In the genomic region with DNA sequence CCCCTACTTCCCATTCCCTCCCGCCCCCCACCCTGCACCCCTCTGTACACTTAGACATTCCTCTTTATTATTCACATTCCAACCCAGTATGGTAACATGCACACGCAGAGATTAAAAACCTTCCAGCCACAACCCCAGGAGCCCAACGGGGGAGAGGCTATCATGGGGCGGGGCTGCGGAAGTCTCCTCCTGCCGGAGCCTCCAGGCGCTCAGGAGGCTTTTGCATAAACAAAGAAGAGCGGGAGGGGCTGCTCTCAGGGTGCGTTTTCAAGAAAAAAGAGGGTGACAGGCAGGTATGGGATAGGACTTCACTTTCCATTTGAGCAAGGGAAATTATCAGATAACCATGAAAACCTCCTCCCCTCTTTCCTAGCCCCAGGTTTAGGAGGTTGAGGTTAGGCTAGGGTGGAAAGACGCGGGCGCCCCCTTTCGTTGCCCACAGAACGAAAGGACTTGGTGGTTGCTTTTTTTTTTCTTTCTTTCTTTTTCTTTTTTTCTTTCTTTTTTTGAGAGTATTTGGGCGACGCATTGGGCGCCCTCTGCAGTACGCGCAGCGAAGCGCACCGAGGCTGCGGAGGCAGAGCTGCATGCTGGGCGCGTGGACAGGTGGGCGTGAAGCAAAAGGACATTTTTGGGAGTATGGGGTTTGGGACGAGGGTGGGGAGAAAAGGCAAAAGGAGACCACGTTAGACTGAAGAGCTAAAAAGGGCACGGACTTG, we compare ENCODE assay signal across 9 mouse cellular contexts. TPM values are rescaled to one million over a fixed set of nuclear protein-coding genes. Genes with fewer than 3 reads are reported as not detected.
DNase-seq lines count a peak whose midpoint lies in the region; ATAC-seq lines count a peak whose summit lies in the region.
"Had no signal": no experiment of that assay in that cellular context is flagged by ENCODE, and none has a peak within 500 bp of the region (broad histone marks: within the 10 kb centered on the region; RNA-seq: fewer than 3 reads in every experiment).

No protein-coding gene starts in this region.

- H3K36me3 ChIP-seq in intestine, embryonic 16.5 days (ENCODE audit: control insufficient read depth, insufficient read depth, low read length) = no peaks in the 10 kb centered on the region
- no peaks in the 10 kb centered on the region for H3K36me3 ChIP-seq in limb, embryonic 13.5 days
- H3K36me3 ChIP-seq in midbrain, embryonic 12.5 days = no peaks in the 10 kb centered on the region

- no peak overlapping the region for H3K27ac ChIP-seq in intestine, embryonic 16.5 days (ENCODE audit: low read length)
- H3K27ac ChIP-seq in limb, embryonic 13.5 days = no peak overlapping the region
- H3K27ac ChIP-seq in midbrain, embryonic 12.5 days (replicated peaks) = no peak overlapping the region

- no peaks in the 10 kb centered on the region for H3K9me3 ChIP-seq in intestine, embryonic 16.5 days (ENCODE audit: control insufficient read depth, low read length)
- no peaks in the 10 kb centered on the region for H3K9me3 ChIP-seq in limb, embryonic 13.5 days
- H3K9me3 ChIP-seq in midbrain, embryonic 12.5 days = no peaks in the 10 kb centered on the region

- 2% methylated on average over 29 of the region's 29 CpGs for WGBS in intestine, embryonic 16.5 days
- WGBS in limb, embryonic 13.5 days = 0% methylated on average over 29 of the region's 29 CpGs
- under 1% methylated on average over 29 of the region's 29 CpGs for WGBS in midbrain, embryonic 12.5 days

- H3K4me1 ChIP-seq in intestine, embryonic 16.5 days (ENCODE audit: control insufficient read depth, insufficient read depth, low read length) = peaks cover 8% of the 10 kb centered on the region
- peaks cover 34% of the 10 kb centered on the region for H3K4me1 ChIP-seq in limb, embryonic 13.5 days
- H3K4me1 ChIP-seq in midbrain, embryonic 12.5 days = peaks cover 16% of the 10 kb centered on the region

- H3K4me2 ChIP-seq in intestine, embryonic 16.5 days (ENCODE audit: low read depth, low read length) = peak overlapping the region; percentile 92
- peak overlapping the region; percentile 65 for H3K4me2 ChIP-seq in limb, embryonic 13.5 days (replicated peaks)
- peak overlapping the region; percentile 54 for H3K4me2 ChIP-seq in midbrain, embryonic 12.5 days (replicated peaks)

- H3K4me3 ChIP-seq in intestine, embryonic 16.5 days (ENCODE audit: low read length) = peak overlapping the region; percentile 50
- H3K4me3 ChIP-seq in limb, embryonic 13.5 days = peak overlapping the region; percentile 38
- peak overlapping the region; percentile 32 for H3K4me3 ChIP-seq in midbrain, embryonic 12.5 days
- H3K4me3 ChIP-seq: myocyte had no signal

- ATAC-seq in frontal cortex, adult (ENCODE audit: low TSS enrichment) = no peak
- ATAC-seq in intestine, embryonic 16.5 days = peak; percentile 84
- ATAC-seq in limb, embryonic 13.5 days (ENCODE audit: low FRiP score, low read depth) = peak; percentile 37
- peak; percentile 69 for ATAC-seq in midbrain, embryonic 12.5 days (ENCODE audit: low FRiP score, low read depth)

- H3K27me3 ChIP-seq in intestine, embryonic 16.5 days (replicated peaks; ENCODE audit: control insufficient read depth, insufficient read depth, low read length) = peaks cover 20% of the 10 kb centered on the region
- peaks cover 82% of the 10 kb centered on the region for H3K27me3 ChIP-seq in limb, embryonic 13.5 days
- H3K27me3 ChIP-seq in midbrain, embryonic 12.5 days = peaks cover 94% of the 10 kb centered on the region

- peak overlapping the region; percentile 54 for H3K9ac ChIP-seq in intestine, embryonic 16.5 days (ENCODE audit: low read depth, low read length)
- peak overlapping the region; percentile 13; the same call in 1 of the 2 replicates for H3K9ac ChIP-seq in limb, embryonic 13.5 days
- no peak overlapping the region for H3K9ac ChIP-seq in midbrain, embryonic 12.5 days (replicated peaks)

- DNase-seq in frontal cortex, postnatal 36 days (ENCODE audit: low spot score in 2 of 2) = peak; percentile 78
- peak; percentile 71 to 72 for DNase-seq in cerebellum, postnatal 36 days
- peak; percentile 97 for DNase-seq in heart, adult 11 months
- peak; percentile 45 to 49 for DNase-seq in spleen, postnatal 36 days (ENCODE audit: low spot score in 2 of 2)

RNA-seq across cellular contexts. Expression of a gene that starts 5.6 kb away (rescaled TPM):
- polyA plus RNA-seq in intestine, embryonic 16.5 days (2015; fragmentation: Nextera tagmentation; extraction: Ambion mirVana) = 1.5 and 3.1 TPM in 2 replicates
- polyA plus RNA-seq in limb, embryonic 13.5 days (2015; fragmentation: Nextera tagmentation; extraction: Ambion mirVana) = 0.57 and 1.1 TPM in 2 replicates
- polyA plus RNA-seq in midbrain, embryonic 12.5 days (2016; fragmentation: Nextera tagmentation; extraction: Ambion mirVana) = 0.56 TPM in 1 of 2 replicates, not detected in the other
- polyA plus RNA-seq: myocyte had no signal

RNA-seq across cellular contexts. Expression of a gene that starts 8.1 kb away (rescaled TPM):
- 2.2 and 2.3 TPM in 2 replicates for polyA plus RNA-seq in intestine, embryonic 16.5 days (2015; fragmentation: Nextera tagmentation; extraction: Ambion mirVana)
- 7.9 and 8.6 TPM in 2 replicates for polyA plus RNA-seq in limb, embryonic 13.5 days (2015; fragmentation: Nextera tagmentation; extraction: Ambion mirVana)
- polyA plus RNA-seq in midbrain, embryonic 12.5 days (2016; fragmentation: Nextera tagmentation; extraction: Ambion mirVana) = 3.0 and 3.4 TPM in 2 replicates

RNA-seq across cellular contexts. Expression of a gene that starts 10.9 kb away (rescaled TPM):
- polyA plus RNA-seq in intestine, embryonic 16.5 days (2015; fragmentation: Nextera tagmentation; extraction: Ambion mirVana) = 16.6 and 20.5 TPM in 2 replicates
- polyA plus RNA-seq in limb, embryonic 13.5 days (2015; fragmentation: Nextera tagmentation; extraction: Ambion mirVana) = 6.7 and 7.8 TPM in 2 replicates
- 6.8 and 7.7 TPM in 2 replicates for polyA plus RNA-seq in midbrain, embryonic 12.5 days (2016; fragmentation: Nextera tagmentation; extraction: Ambion mirVana)

RNA-seq across cellular contexts. Expression of a gene that starts 16.7 kb away (rescaled TPM):
- 49.2 and 49.4 TPM in 2 replicates for polyA plus RNA-seq in intestine, embryonic 16.5 days (2015; fragmentation: Nextera tagmentation; extraction: Ambion mirVana)
- polyA plus RNA-seq in limb, embryonic 13.5 days (2015; fragmentation: Nextera tagmentation; extraction: Ambion mirVana) = 39.3 and 39.5 TPM in 2 replicates
- 29.3 and 30.2 TPM in 2 replicates for polyA plus RNA-seq in midbrain, embryonic 12.5 days (2016; fragmentation: Nextera tagmentation; extraction: Ambion mirVana)

RNA-seq across cellular contexts. Expression of a gene that starts 55.5 kb away (rescaled TPM):
- 8.1 and 10.9 TPM in 2 replicates for polyA plus RNA-seq in intestine, embryonic 16.5 days (2015; fragmentation: Nextera tagmentation; extraction: Ambion mirVana)
- 30.1 and 33.2 TPM in 2 replicates for polyA plus RNA-seq in limb, embryonic 13.5 days (2015; fragmentation: Nextera tagmentation; extraction: Ambion mirVana)
- polyA plus RNA-seq in midbrain, embryonic 12.5 days (2016; fragmentation: Nextera tagmentation; extraction: Ambion mirVana) = 45.7 and 53.3 TPM in 2 replicates

Comparison
In these comparisons a context has a peak if more than half of its experiments do, and no peak if none do; other contexts are left out.
1. DNase-seq: peak in every context shown above with its lines; median percentile 97 in heart, adult 11 months; 78 in frontal cortex, postnatal 36 days; 72 in cerebellum, postnatal 36 days; 47 in spleen, postnatal 36 days.